Mouse (Mus musculus) stomach, postnatal 0 days (tissue): ENCODE measurements around the gene Stil. TPM values are rescaled to one million over a fixed set of nuclear protein-coding genes. Genes with fewer than 3 reads are reported as not detected.

Experiments used
- ATAC-seq: fragments of 200-750 bp; cut with Nextera tagmentation; 2 replicates; pipeline ENCODE4 v1.8.0; 2017; ENCODE audit not compliant: low FRiP score, low TSS enrichment
- DNase-seq: peaks from one replicate; pipeline ENCODE4 v3.0.0-alpha.2; 2016; ENCODE audit warnings: low spot score
- H3K27ac ChIP-seq: fragments of 300-500 bp; sonication (generic); replicated peaks from 2 replicates; pipeline ENCODE4 v1.5.1; 2014; ENCODE audit warnings: mild to moderate bottlenecking, control low read depth
- H3K27me3 ChIP-seq: fragments of 300-500 bp; sonication (generic); 2 replicates; pipeline ENCODE4 v1.6.1; 2014; ENCODE audit warnings: low read length; ENCODE audit not compliant: control insufficient read depth, insufficient read depth
- H3K36me3 ChIP-seq: fragments of 300-500 bp; sonication (generic); 2 replicates; pipeline ENCODE4 v1.6.1; 2014; ENCODE audit warnings: low read length, mixed read lengths; ENCODE audit not compliant: control insufficient read depth, insufficient read depth
- H3K4me1 ChIP-seq: fragments of 300-500 bp; sonication (generic); replicated peaks from 2 replicates; pipeline ENCODE4 v1.6.1; 2014; ENCODE audit warnings: antibody characterized with exemption; ENCODE audit not compliant: control insufficient read depth, insufficient read depth
- H3K4me2 ChIP-seq: fragments of 300-500 bp; sonication (generic); replicated peaks from 2 replicates; pipeline ENCODE4 v1.6.1; 2014; ENCODE audit warnings: low read depth, mild to moderate bottlenecking, control low read depth, moderate library complexity
- H3K4me3 ChIP-seq: fragments of 300-500 bp; sonication (generic); 2 replicates; pipeline ENCODE4 v1.5.1; 2014; ENCODE audit warnings: low read depth, low read length, control low read depth
- H3K9ac ChIP-seq: fragments of 300-500 bp; sonication (generic); 2 replicates; pipeline ENCODE4 v1.6.1; 2014; ENCODE audit warnings: mild to moderate bottlenecking, low read length, control low read depth, mixed read lengths
- H3K9me3 ChIP-seq: fragments of 300-500 bp; sonication (generic); 2 replicates; pipeline ENCODE4 v1.6.1; 2016; ENCODE audit warnings: low read length; ENCODE audit not compliant: control insufficient read depth
- CTCF ChIP-seq: IDR thresholded peaks from 2 replicates; pipeline ENCODE4 v1.5.1; 2016; ENCODE audit warnings: antibody characterized with exemption, low read depth, mild to moderate bottlenecking, moderate library complexity
- EP300 ChIP-seq: optimal IDR thresholded peaks from 2 replicates; pipeline ENCODE3; 2016; ENCODE audit warnings: antibody characterized with exemption
- WGBS: fragments of 180-500 bp; shearing (Covaris S2); extraction: QIAGEN DNeasy Blood & Tissue Kit; methylation state at CpG from one replicate; pipeline ENCODE4 v1.1.7; 2014; 5-methylcytosine and 5-hydroxymethylcytosine counted together
- polyA plus RNA-seq: library from polyadenylated mRNA; unstranded; fragments of >200 nt; fragmentation: Nextera tagmentation; extraction: Ambion mirVana; gene quantifications from 2 replicates; pipeline ENCODE4 v1.2.1, GENCODE M21; 2015

The Stil gene
- polyA plus RNA-seq, 1 experiment from 2014 or later, result 1.7 TPM

DNA sequence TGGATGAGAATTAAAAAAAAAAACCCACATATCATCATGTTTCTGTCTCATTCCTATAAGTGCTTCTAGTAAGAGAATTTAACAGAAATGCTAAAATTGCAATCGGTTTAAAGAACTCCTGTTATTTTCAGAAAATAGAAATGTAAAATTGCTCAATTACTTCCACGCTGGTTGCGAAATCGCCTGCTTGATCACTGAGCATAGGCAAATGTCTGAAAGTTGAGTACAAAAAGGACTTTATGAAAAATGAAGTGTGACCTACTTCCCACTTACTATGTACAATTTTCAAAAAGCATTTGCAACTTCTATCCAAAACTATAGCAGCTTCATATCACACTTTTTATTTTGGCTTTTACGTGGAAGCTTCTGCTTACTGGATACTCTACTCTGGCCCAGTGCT lies 29.2 kb upstream of the Stil start:
- H3K9ac ChIP-seq, result no peak overlapping the region
- no peaks in the 10 kb centered on the region for H3K36me3 ChIP-seq
- 89% methylated on average over 5 of the region's 5 CpGs for WGBS
- no peaks in the 10 kb centered on the region for H3K9me3 ChIP-seq
- H3K4me2 ChIP-seq, result no peak overlapping the region
- DNase-seq (no peak), ATAC-seq (no peak)
- no peak for TF ChIP-seq CTCF
- no peak for TF ChIP-seq EP300
- H3K4me1 ChIP-seq, result no peaks in the 10 kb centered on the region
- no peak overlapping the region for H3K4me3 ChIP-seq
- H3K27me3 ChIP-seq, result no peaks in the 10 kb centered on the region
- H3K27ac ChIP-seq, result no peak overlapping the region

DNA sequence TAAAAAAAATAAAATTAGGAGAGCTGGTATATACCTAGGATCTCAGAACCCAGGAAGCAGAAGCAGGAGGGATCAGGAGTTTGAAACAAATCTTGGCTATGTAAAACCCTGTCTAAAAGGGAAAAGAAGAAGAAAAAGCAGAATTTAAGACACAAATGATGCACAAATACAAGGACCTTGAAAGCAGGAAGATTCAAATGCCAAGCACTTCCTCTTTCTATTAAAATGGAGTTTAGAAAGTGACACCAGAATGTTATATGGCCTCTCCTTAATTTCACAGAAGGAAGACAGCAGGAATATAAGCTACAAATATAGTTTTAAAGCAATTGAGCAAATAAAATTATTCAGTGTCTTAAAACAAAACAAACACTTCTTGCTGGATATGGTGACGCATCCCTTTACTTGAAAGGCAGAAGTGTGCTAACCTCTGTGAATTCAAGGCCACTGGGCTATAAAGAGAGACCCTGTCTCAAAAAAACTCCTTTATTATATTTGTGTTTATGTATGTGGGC lies 26.7 kb upstream of the Stil start:
- H3K4me1 ChIP-seq, result no peaks in the 10 kb centered on the region
- no peaks in the 10 kb centered on the region for H3K27me3 ChIP-seq
- WGBS, result 87% methylated on average over 1 of the region's 1 CpGs
- no peak overlapping the region for H3K27ac ChIP-seq
- no peak overlapping the region for H3K4me3 ChIP-seq
- no peaks in the 10 kb centered on the region for H3K9me3 ChIP-seq
- ATAC-seq, result no peak
- TF ChIP-seq CTCF (no peak), EP300 (no peak)
- no peak for DNase-seq
- no peaks in the 10 kb centered on the region for H3K36me3 ChIP-seq
- H3K4me2 ChIP-seq, result no peak overlapping the region
- no peak overlapping the region for H3K9ac ChIP-seq

DNA sequence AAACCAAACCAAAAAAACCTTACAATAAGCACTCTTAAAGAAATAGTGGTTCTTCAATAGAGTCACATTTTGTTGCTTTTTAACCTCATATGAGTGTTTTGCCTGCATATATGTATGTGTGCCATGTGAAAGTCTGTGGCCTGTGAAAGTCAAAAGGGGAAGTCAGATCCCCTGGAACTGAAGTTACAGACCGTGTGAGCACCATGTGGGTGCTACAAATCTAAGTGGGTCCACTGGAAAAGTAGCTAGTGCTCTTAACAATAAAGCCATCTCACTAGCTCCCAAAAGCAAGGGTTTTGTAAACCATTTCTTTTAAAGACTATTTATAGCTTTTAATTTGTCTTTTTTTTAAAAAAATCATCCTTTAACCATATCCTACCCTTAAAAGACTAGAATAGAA lies 17.3 kb upstream of the Stil start:
- WGBS, result 88% methylated on average over 1 of the region's 1 CpGs
- TF ChIP-seq CTCF, result no peak
- H3K4me2 ChIP-seq, result no peak overlapping the region

DNA sequence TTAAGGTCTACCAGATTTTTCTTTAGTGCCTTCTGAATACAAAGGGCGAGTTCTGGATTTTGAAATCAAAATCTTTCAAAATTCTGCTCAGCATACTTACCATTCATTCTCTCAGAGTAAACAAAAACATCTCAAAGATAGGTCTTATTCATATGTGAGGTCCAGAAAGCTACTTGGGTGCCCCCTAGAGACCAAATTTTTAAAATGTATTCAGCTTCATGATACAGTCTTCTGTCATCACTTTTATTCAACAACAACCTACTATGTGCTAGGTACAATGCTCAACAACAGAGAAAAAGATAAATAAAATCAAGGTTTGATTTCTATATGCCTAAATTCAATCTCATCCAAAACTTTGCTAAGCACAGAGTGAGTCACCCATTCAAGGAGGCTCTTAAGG lies 16.9 kb upstream of the Stil start:
- no peaks in the 10 kb centered on the region for H3K9me3 ChIP-seq
- no peaks in the 10 kb centered on the region for H3K27me3 ChIP-seq
- H3K4me1 ChIP-seq, result no peaks in the 10 kb centered on the region
- H3K9ac ChIP-seq, result no peak overlapping the region
- 87% methylated on average over 1 of the region's 1 CpGs for WGBS
- ATAC-seq (no peak), DNase-seq (no peak)
- H3K27ac ChIP-seq, result no peak overlapping the region
- no peak overlapping the region for H3K4me3 ChIP-seq
- TF ChIP-seq EP300 (no peak), CTCF (peak; percentile 60)
- no peaks in the 10 kb centered on the region for H3K36me3 ChIP-seq
- H3K4me2 ChIP-seq, result no peak overlapping the region

More for the DNA sequence above, 17.3 kb upstream of the Stil start:
- Histone ChIP-seq H3K4me3 (no peak overlapping the region), H3K4me1 (no peaks in the 10 kb centered on the region), H3K9me3 (no peaks in the 10 kb centered on the region), H3K36me3 (no peaks in the 10 kb centered on the region), H3K27me3 (no peaks in the 10 kb centered on the region), H3K9ac (no peak overlapping the region), H3K27ac (no peak overlapping the region)
- no peak for ATAC-seq
- no peak for DNase-seq

DNA sequence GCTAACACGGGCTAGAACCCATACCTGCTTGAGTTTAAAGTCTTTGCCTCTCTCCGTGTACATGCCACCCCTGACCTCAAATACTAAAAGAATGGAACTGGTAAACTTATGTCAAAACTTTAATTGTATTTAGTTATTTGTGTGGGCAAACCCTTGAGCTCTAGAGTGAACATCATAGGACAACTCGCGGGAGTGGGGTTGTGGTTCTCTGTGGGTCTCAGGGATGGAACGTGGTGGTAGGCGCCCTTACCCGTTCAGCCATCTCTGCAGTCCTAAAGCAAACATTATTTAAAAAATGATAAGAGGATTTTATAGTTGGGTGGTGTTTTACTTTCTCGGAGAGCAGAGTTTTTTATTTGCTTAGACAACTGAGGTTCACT lies 13.8 kb upstream of the Stil start:
- Histone ChIP-seq H3K27ac (peak overlapping the region; percentile 99), H3K9ac (peak overlapping the region; percentile 89), H3K27me3 (no peaks in the 10 kb centered on the region), H3K4me2 (peak overlapping the region; percentile 64), H3K4me3 (peak overlapping the region; percentile 87), H3K4me1 (no peaks in the 10 kb centered on the region), H3K36me3 (no peaks in the 10 kb centered on the region), H3K9me3 (no peaks in the 10 kb centered on the region)
- TF ChIP-seq CTCF (no peak), EP300 (no peak)
- ATAC-seq (no peak; the same call in 1 of the 2 replicates), DNase-seq (no peak)
- WGBS, result 1% methylated on average over 8 of the region's 8 CpGs

DNA sequence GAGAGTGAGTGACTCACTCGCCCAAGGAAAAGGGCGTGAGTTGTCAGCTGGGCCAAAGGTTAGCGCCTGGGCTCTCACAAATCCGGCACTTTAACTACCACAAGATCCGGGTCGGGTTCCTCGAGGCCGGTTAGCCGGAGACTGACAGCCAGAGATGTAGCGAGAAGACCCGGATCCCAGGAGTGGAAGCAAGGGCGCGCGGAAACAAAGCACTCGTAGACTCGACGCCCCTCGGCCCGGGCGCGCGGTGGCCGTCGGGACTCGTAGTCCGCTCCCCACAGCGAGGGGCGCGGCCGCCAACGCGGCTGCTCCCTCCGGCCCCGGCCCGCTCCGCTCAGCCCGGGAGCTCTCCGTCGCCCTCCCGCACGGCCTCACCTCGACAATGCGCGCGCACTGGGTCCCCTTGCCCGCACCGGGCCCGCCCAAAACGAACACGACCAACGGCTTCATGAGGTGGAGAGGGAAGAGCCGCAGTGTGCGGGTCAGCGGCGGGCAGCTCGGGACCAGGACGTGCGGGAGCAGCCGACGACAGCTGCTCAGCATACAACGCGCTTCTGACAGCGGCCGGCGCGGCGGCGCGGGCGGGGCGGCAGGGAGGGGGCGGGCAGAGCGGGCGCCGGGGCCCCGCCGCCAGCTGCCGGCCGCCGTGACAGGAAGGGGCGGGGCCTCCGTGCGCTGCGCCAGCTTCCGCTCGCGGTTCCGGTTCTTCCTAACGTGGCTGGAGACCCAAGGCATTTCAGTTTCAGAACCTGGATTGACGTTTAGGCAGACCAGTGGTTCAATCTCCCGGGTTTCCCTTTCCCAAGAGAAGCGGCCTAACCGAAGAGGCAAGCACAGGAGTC lies 13.1 kb upstream of the Stil start, which contains the start of gene Cmpk1:
Gene Cmpk1 (minus strand): TSS at position 651 of the 842 bp plus-strand sequence.
- Histone ChIP-seq H3K4me2 (peak within 1 kb of the TSS; percentile 64), H3K4me1 (no peaks in the 10 kb centered on the region), H3K4me3 (peak within 1 kb of the TSS; percentile 87), H3K36me3 (no peaks in the 10 kb centered on the region), H3K27ac (peak within 1 kb of the TSS; percentile 99), H3K27me3 (no peaks in the 10 kb centered on the region), H3K9me3 (no peaks in the 10 kb centered on the region), H3K9ac (peak within 1 kb of the TSS; percentile 89)
- TF ChIP-seq CTCF, result no peak
- TF ChIP-seq EP300, result no peak
- DNase-seq (peak; percentile 88), ATAC-seq (peak; percentile 94)
- WGBS, result under 1% methylated on average over 69 of the region's 93 CpGs
